Mouse (Mus musculus): ENCODE results near the gene Tead1. TPM values are rescaled to one million over a fixed set of nuclear protein-coding genes. Genes with fewer than 3 reads are reported as not detected.
"Not testable (repeated sequence)": the region's sequence is repeated elsewhere in the genome, so short reads cannot be mapped to it uniquely, and the experiment has no call there.

Gene Tead1
- polyA plus RNA-seq, 1 experiment from 2014 or later: 12.3 TPM

DNA sequence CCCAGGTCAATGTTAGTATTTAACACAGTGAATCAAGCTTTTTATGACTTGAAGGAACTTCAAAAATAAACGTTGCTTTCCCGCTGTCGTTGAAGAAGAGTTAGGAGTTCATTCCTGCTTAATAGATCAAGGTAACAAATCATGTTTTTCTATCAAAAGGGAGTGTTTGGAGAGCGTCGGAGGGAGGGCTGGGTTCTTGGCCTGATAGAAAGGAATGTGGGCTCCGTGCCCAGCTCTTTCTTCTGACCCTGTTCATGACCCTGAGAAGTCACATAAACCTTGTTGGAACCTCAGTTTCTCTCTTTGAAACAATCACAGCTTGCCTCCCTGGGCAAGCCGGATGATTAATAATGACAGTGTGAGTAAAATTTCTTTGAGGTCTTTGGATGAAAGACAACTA is 251.6 kb downstream of the Tead1 start:
- no peaks in the 10 kb centered on the region for H3K9me3 ChIP-seq (ENCODE audit: control insufficient read depth, low read length)
- no peak for ATAC-seq (ENCODE audit: low FRiP score)
- no peaks in the 10 kb centered on the region for H3K27me3 ChIP-seq (ENCODE audit: control insufficient read depth, insufficient read depth, low read length)
- no peaks in the 10 kb centered on the region for H3K36me3 ChIP-seq (ENCODE audit: control insufficient read depth, insufficient read depth, low read length)
- H3K4me1 ChIP-seq (ENCODE audit: control insufficient read depth, insufficient read depth, low read length): no peaks in the 10 kb centered on the region
- H3K27ac ChIP-seq (ENCODE audit: low read depth, low read length): no peak overlapping the region
- no peak overlapping the region for H3K9ac ChIP-seq (ENCODE audit: low read length)
- 74% methylated on average over 7 of the region's 7 CpGs for WGBS
- no peak for DNase-seq (ENCODE audit: low spot score, missing footprints)
- H3K4me2 ChIP-seq: no peak overlapping the region
- no peak overlapping the region for H3K4me3 ChIP-seq (ENCODE audit: low read depth, low read length)

DNA sequence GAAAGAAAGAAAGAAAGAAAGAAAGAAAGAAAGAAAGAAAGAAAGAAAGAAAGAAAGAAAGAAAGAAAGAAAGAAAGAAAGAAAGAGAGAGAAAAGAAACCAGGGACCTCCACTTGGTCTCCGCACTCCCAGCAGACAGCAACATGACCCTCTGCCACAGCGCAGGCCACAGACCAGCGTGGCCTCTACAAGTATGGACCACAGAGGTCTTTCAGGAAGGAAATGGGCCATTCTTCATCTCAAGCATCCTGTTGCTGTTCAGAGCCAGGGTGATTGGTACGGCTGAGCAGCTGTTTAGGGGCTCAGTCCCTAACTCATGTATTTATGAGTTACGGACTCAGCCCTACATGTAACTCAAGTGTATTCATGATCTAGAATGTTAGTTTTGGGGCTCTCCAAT is 256.8 kb downstream of the Tead1 start:
- H3K4me1 ChIP-seq (ENCODE audit: control insufficient read depth, insufficient read depth, low read length); H3K27me3 ChIP-seq (ENCODE audit: control insufficient read depth, insufficient read depth, low read length); ATAC-seq (ENCODE audit: low FRiP score); H3K4me3 ChIP-seq (ENCODE audit: low read depth, low read length); H3K27ac ChIP-seq (ENCODE audit: low read depth, low read length); H3K36me3 ChIP-seq (ENCODE audit: control insufficient read depth, insufficient read depth, low read length); H3K9ac ChIP-seq (ENCODE audit: low read length); H3K9me3 ChIP-seq (ENCODE audit: control insufficient read depth, low read length); DNase-seq (ENCODE audit: low spot score, missing footprints); H3K4me2 ChIP-seq: not testable (repeated sequence)
- 85% methylated on average over 5 of the region's 5 CpGs for WGBS

DNA sequence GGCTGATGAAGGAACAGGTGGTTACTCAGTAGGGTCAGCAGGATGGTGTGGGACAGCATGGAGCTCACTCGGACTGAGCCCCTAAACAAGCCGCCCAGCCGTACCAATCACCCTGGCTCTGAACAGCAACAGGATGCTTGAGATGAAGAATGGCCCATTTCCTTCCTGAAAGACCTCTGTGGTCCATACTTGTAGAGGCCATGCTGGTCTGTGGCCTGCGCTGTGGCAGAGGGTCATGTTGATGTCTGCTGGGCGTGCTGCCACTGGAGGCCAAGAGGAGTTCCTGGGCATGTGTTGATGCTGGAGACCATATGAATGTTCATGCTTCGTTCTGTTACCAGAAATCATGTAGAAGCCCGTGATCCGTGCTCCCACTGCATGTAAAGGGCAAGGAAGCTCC is 258.0 kb downstream of the Tead1 start:
- Histone ChIP-seq H3K9me3 (ENCODE audit: control insufficient read depth, low read length) (no peaks in the 10 kb centered on the region), H3K4me2 (no peak overlapping the region), H3K4me1 (ENCODE audit: control insufficient read depth, insufficient read depth, low read length) (no peaks in the 10 kb centered on the region), H3K4me3 (ENCODE audit: low read depth, low read length) (no peak overlapping the region), H3K9ac (ENCODE audit: low read length) (no peak overlapping the region), H3K36me3 (ENCODE audit: control insufficient read depth, insufficient read depth, low read length) (no peaks in the 10 kb centered on the region), H3K27ac (ENCODE audit: low read depth, low read length) (no peak overlapping the region), H3K27me3 (ENCODE audit: control insufficient read depth, insufficient read depth, low read length) (no peaks in the 10 kb centered on the region)
- no peak for ATAC-seq (ENCODE audit: low FRiP score)
- no peak for DNase-seq (ENCODE audit: low spot score, missing footprints)
- WGBS: 89% methylated on average over 8 of the region's 8 CpGs

GRCm38 (mm10) chr7:112938959-112939358 is 259.8 kb downstream of the Tead1 start:
- no peak for DNase-seq (ENCODE audit: low spot score, missing footprints)
- WGBS: 64% methylated on average over 5 of the region's 5 CpGs
- no peaks in the 10 kb centered on the region for H3K4me1 ChIP-seq (ENCODE audit: control insufficient read depth, insufficient read depth, low read length)
- no peak overlapping the region for H3K9ac ChIP-seq (ENCODE audit: low read length)
- ATAC-seq (ENCODE audit: low FRiP score): no peak
- no peaks in the 10 kb centered on the region for H3K9me3 ChIP-seq (ENCODE audit: control insufficient read depth, low read length)
- H3K36me3 ChIP-seq (ENCODE audit: control insufficient read depth, insufficient read depth, low read length): no peaks in the 10 kb centered on the region
- H3K27ac ChIP-seq (ENCODE audit: low read depth, low read length): no peak overlapping the region
- no peaks in the 10 kb centered on the region for H3K27me3 ChIP-seq (ENCODE audit: control insufficient read depth, insufficient read depth, low read length)
- no peak overlapping the region for H3K4me2 ChIP-seq
- H3K4me3 ChIP-seq (ENCODE audit: low read depth, low read length): no peak overlapping the region

GRCm38 (mm10) chr7:112942567-112942966 is 263.4 kb downstream of the Tead1 start:
- no peak overlapping the region for H3K4me3 ChIP-seq (ENCODE audit: low read depth, low read length)
- H3K27ac ChIP-seq (ENCODE audit: low read depth, low read length): no peak overlapping the region
- ATAC-seq (ENCODE audit: low FRiP score) (no peak), DNase-seq (ENCODE audit: low spot score, missing footprints) (no peak)
- 78% methylated on average over 5 of the region's 5 CpGs for WGBS
- H3K27me3 ChIP-seq (ENCODE audit: control insufficient read depth, insufficient read depth, low read length): no peaks in the 10 kb centered on the region
- H3K4me1 ChIP-seq (ENCODE audit: control insufficient read depth, insufficient read depth, low read length): no peaks in the 10 kb centered on the region
- no peaks in the 10 kb centered on the region for H3K9me3 ChIP-seq (ENCODE audit: control insufficient read depth, low read length)
- no peaks in the 10 kb centered on the region for H3K36me3 ChIP-seq (ENCODE audit: control insufficient read depth, insufficient read depth, low read length)
- H3K9ac ChIP-seq (ENCODE audit: low read length): no peak overlapping the region
- H3K4me2 ChIP-seq: no peak overlapping the region

DNA sequence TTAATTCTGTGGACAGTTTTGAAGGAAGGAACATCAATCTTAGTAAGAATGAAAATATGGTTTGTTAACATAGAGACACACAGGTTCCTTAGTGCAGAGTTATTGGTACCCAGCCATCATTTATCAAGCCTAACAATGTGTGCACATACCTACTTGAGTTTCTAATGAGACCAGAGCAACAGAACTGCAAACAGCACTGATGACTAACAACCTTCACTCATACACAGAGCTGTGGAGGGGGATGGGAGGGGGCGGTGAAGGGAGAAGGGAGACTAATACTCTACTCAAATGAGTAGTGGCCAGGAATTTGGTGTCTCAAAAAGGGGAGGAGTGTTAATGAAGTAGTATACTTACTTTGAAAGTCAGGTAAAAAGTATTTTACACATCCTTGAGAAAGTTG is 263.9 kb downstream of the Tead1 start:
- Histone ChIP-seq H3K4me1 (ENCODE audit: control insufficient read depth, insufficient read depth, low read length) (no peaks in the 10 kb centered on the region), H3K4me2 (no peak overlapping the region), H3K4me3 (ENCODE audit: low read depth, low read length) (no peak overlapping the region), H3K36me3 (ENCODE audit: control insufficient read depth, insufficient read depth, low read length) (no peaks in the 10 kb centered on the region), H3K27ac (ENCODE audit: low read depth, low read length) (no peak overlapping the region), H3K9me3 (ENCODE audit: control insufficient read depth, low read length) (no peaks in the 10 kb centered on the region), H3K9ac (ENCODE audit: low read length) (no peak overlapping the region), H3K27me3 (ENCODE audit: control insufficient read depth, insufficient read depth, low read length) (no peaks in the 10 kb centered on the region)
- DNase-seq (ENCODE audit: low spot score, missing footprints) (no peak), ATAC-seq (ENCODE audit: low FRiP score) (no peak)
- 96% methylated on average over 1 of the region's 1 CpGs for WGBS

GRCm38 (mm10) chr7:112946706-112947105 is 267.6 kb downstream of the Tead1 start:
- H3K9me3 ChIP-seq (ENCODE audit: control insufficient read depth, low read length): no peaks in the 10 kb centered on the region
- no peaks in the 10 kb centered on the region for H3K36me3 ChIP-seq (ENCODE audit: control insufficient read depth, insufficient read depth, low read length)
- H3K27me3 ChIP-seq (ENCODE audit: control insufficient read depth, insufficient read depth, low read length): no peaks in the 10 kb centered on the region
- H3K4me1 ChIP-seq (ENCODE audit: control insufficient read depth, insufficient read depth, low read length): no peaks in the 10 kb centered on the region
- H3K4me2 ChIP-seq: no peak overlapping the region
- WGBS: 68% methylated on average over 6 of the region's 6 CpGs
- no peak for DNase-seq (ENCODE audit: low spot score, missing footprints)
- no peak overlapping the region for H3K4me3 ChIP-seq (ENCODE audit: low read depth, low read length)
- H3K9ac ChIP-seq (ENCODE audit: low read length): no peak overlapping the region
- ATAC-seq (ENCODE audit: low FRiP score): no peak
- no peak overlapping the region for H3K27ac ChIP-seq (ENCODE audit: low read depth, low read length)

GRCm38 (mm10) chr7:112953777-112954291 is 274.7 kb downstream of the Tead1 start, which contains the start of gene Rassf10:
TSS of gene Rassf10 (plus strand) at chr7:112953962.
- H3K4me3 ChIP-seq (ENCODE audit: low read depth, low read length): peak within 1 kb of the TSS; percentile 38
- peaks cover 16% of the 10 kb centered on the region for H3K4me1 ChIP-seq (ENCODE audit: control insufficient read depth, insufficient read depth, low read length)
- H3K9me3 ChIP-seq (ENCODE audit: control insufficient read depth, low read length): no peaks in the 10 kb centered on the region
- peaks cover 43% of the 10 kb centered on the region for H3K27me3 ChIP-seq (ENCODE audit: control insufficient read depth, insufficient read depth, low read length)
- peak within 1 kb of the TSS; percentile 62 for H3K4me2 ChIP-seq
- 2% methylated on average over 41 of the region's 41 CpGs for WGBS
- DNase-seq (ENCODE audit: low spot score, missing footprints) (peak; percentile 94), ATAC-seq (ENCODE audit: low FRiP score) (peak; percentile 40; the same call in 1 of the 2 replicates)
- H3K9ac ChIP-seq (ENCODE audit: low read length): peak within 1 kb of the TSS; percentile 38; the same call in 1 of the 2 replicates
- no peak within 1 kb of the TSS for H3K27ac ChIP-seq (ENCODE audit: low read depth, low read length)
- no peaks in the 10 kb centered on the region for H3K36me3 ChIP-seq (ENCODE audit: control insufficient read depth, insufficient read depth, low read length)

- Histone ChIP-seq H3K27ac (ENCODE audit: low read depth, low read length) (no peak overlapping the region), H3K4me2 (peak overlapping the region; percentile 62), H3K36me3 (ENCODE audit: control insufficient read depth, insufficient read depth, low read length) (no peaks in the 10 kb centered on the region), H3K4me1 (ENCODE audit: control insufficient read depth, insufficient read depth, low read length) (peaks cover 16% of the 10 kb centered on the region), H3K9ac (ENCODE audit: low read length) (peak overlapping the region; percentile 38; the same call in 1 of the 2 replicates), H3K27me3 (ENCODE audit: control insufficient read depth, insufficient read depth, low read length) (peaks cover 43% of the 10 kb centered on the region), H3K4me3 (ENCODE audit: low read depth, low read length) (peak overlapping the region; percentile 38), H3K9me3 (ENCODE audit: control insufficient read depth, low read length) (no peaks in the 10 kb centered on the region)
- ATAC-seq (ENCODE audit: low FRiP score) (peak; percentile 50; the same call in 1 of the 2 replicates), DNase-seq (ENCODE audit: low spot score, missing footprints) (peak; percentile 96)
- WGBS: under 1% methylated on average over 82 of the region's 82 CpGs
Measured at GRCm38 (mm10) chr7:112954351-112955102, 275.4 kb downstream of the Tead1 start.

Measured in midbrain, embryonic 11.5 days (tissue).